Mouse (Mus musculus) kidney, postnatal 14 days (tissue): ENCODE results near the gene Kif1b.

Experiments used
- DNase-seq: peaks from one replicate; pipeline ENCODE4 v3.0.0; 2022; ENCODE audit warnings: mixed read lengths

Kif1b gene

GRCm38 (mm10) chr4:149131789-149132565 is 175.5 kb downstream of the Kif1b start:
- no peak for DNase-seq

- DNase-seq, result no peak
Measured at GRCm38 (mm10) chr4:149131021-149131752, 176.3 kb downstream of the Kif1b start.

- no peak for DNase-seq
Measured at GRCm38 (mm10) chr4:149128467-149128866, 179.0 kb downstream of the Kif1b start.

GRCm38 (mm10) chr4:149126663-149127062 is 180.8 kb downstream of the Kif1b start, which contains the start of gene Cort:
Gene Cort, minus strand, starts transcription at chr4:149126763.
- DNase-seq, result no peak
